Mouse (Mus musculus): ENCODE measurements around the gene Tcl1b4. TPM values are rescaled to one million over a fixed set of nuclear protein-coding genes. Genes with fewer than 3 reads are reported as not detected.

The Tcl1b4 gene
- polyA plus RNA-seq, 1 experiment from 2014 or later, result not detected

Other genes with a start within 250 kb of the Tcl1b4 start
- gene Syne3, start 192.1 kb upstream of the Tcl1b4 start, polyA plus RNA-seq (2015; fragmentation: Nextera tagmentation; extraction: Ambion mirVana), result 0.28 and 0.32 TPM in 2 replicates
- gene Glrx5, start 169.3 kb upstream of the Tcl1b4 start, polyA plus RNA-seq (2015; fragmentation: Nextera tagmentation; extraction: Ambion mirVana), result 151 and 167 TPM in 2 replicates
- gene Tcl1b2, start 55.9 kb upstream of the Tcl1b4 start, polyA plus RNA-seq (2015; fragmentation: Nextera tagmentation; extraction: Ambion mirVana), result not detected in 2 replicates
- gene Tcl1b1, start 42.3 kb upstream of the Tcl1b4 start, polyA plus RNA-seq (2015; fragmentation: Nextera tagmentation; extraction: Ambion mirVana), result not detected in 2 replicates
- gene Tcl1b5, start 25.6 kb upstream of the Tcl1b4 start, polyA plus RNA-seq (2015; fragmentation: Nextera tagmentation; extraction: Ambion mirVana), result not detected in 2 replicates
- not detected in 2 replicates for gene Tcl1b3, start 10.9 kb upstream of the Tcl1b4 start, polyA plus RNA-seq (2015; fragmentation: Nextera tagmentation; extraction: Ambion mirVana)
- gene Tcl1, start 20.8 kb downstream of the Tcl1b4 start, polyA plus RNA-seq (2015; fragmentation: Nextera tagmentation; extraction: Ambion mirVana), result not detected in 2 replicates
- gene Tunar, start 131.9 kb downstream of the Tcl1b4 start, polyA plus RNA-seq (2015; fragmentation: Nextera tagmentation; extraction: Ambion mirVana), result 10.0 TPM in 2 replicates